Mouse (Mus musculus): ENCODE data around the gene Ube2j1. TPM values are rescaled to one million over a fixed set of nuclear protein-coding genes. Genes with fewer than 3 reads are reported as not detected.

Gene Ube2j1
- polyA plus RNA-seq, 1 experiment from 2014 or later: 44.3 TPM

Other genes with a start within 250 kb of the Ube2j1 start
- gene Lyrm2, start 231.2 kb upstream of the Ube2j1 start, polyA plus RNA-seq (2014; fragmentation: Nextera tagmentation; extraction: Ambion mirVana): 56.7 and 68.0 TPM in 2 replicates
- gene Ankrd6, start 80.6 kb upstream of the Ube2j1 start, polyA plus RNA-seq (2014; fragmentation: Nextera tagmentation; extraction: Ambion mirVana): 3.0 and 3.4 TPM in 2 replicates
- gene Rragd, start 48.4 kb upstream of the Ube2j1 start, polyA plus RNA-seq (2014; fragmentation: Nextera tagmentation; extraction: Ambion mirVana): 4.6 and 4.9 TPM in 2 replicates
- not detected in 2 replicates for gene Gabrr2, start 31.6 kb downstream of the Ube2j1 start, polyA plus RNA-seq (2014; fragmentation: Nextera tagmentation; extraction: Ambion mirVana)
- gene Gabrr1, start 101.1 kb downstream of the Ube2j1 start, polyA plus RNA-seq (2014; fragmentation: Nextera tagmentation; extraction: Ambion mirVana): not detected in 2 replicates
- gene Pm20d2, start 158.3 kb downstream of the Ube2j1 start, polyA plus RNA-seq (2014; fragmentation: Nextera tagmentation; extraction: Ambion mirVana): 0.26 and 0.70 TPM in 2 replicates
- gene Srsf12, start 177.6 kb downstream of the Ube2j1 start, polyA plus RNA-seq (2014; fragmentation: Nextera tagmentation; extraction: Ambion mirVana): 0.73 and 1.6 TPM in 2 replicates